Mouse (Mus musculus): ENCODE measurements around the gene Hap1. TPM values are rescaled to one million over a fixed set of nuclear protein-coding genes. Genes with fewer than 3 reads are reported as not detected.
A peak's percentile ranks its signal among the peaks of the same experiment; 100 is the strongest.

Hap1 gene
- polyA plus RNA-seq (2015; fragmentation: Nextera tagmentation; extraction: Ambion mirVana), result 5.6 and 5.8 TPM in 2 replicates

GRCm38 (mm10) chr11:100355972-100356818, at the start of gene Hap1:
Gene Hap1 (minus strand): TSS chr11:100356128.
- H3K27ac ChIP-seq (ENCODE audit: low read length), result no peak within 1 kb of the TSS
- 2% methylated on average over 49 of the region's 49 CpGs for WGBS
- ATAC-seq (replicated peaks; ENCODE audit: extremely low read depth, insufficient read depth, low FRiP score), result peak; percentile 62
- peak within 1 kb of the TSS; percentile 77 for H3K4me3 ChIP-seq (ENCODE audit: low read length)
- H3K9me3 ChIP-seq (replicated peaks; ENCODE audit: control insufficient read depth, low read length), result no peaks in the 10 kb centered on the region
- peaks cover 50% of the 10 kb centered on the region for H3K27me3 ChIP-seq (ENCODE audit: control insufficient read depth, insufficient read depth, low read length)
- peak within 1 kb of the TSS; percentile 98 for H3K4me2 ChIP-seq (ENCODE audit: low read depth, low read length)
- H3K36me3 ChIP-seq (ENCODE audit: control insufficient read depth, insufficient read depth), result no peaks in the 10 kb centered on the region
- peaks cover 14% of the 10 kb centered on the region; the same call in 1 of the 2 replicates for H3K4me1 ChIP-seq (ENCODE audit: control insufficient read depth, insufficient read depth, low read length)
- H3K9ac ChIP-seq (ENCODE audit: low read length), result peak within 1 kb of the TSS; percentile 75

GRCm38 (mm10) chr11:100404456-100405074, 48.6 kb upstream of the Hap1 start:
- WGBS, result 89% methylated on average over 3 of the region's 3 CpGs
- no peaks in the 10 kb centered on the region for H3K27me3 ChIP-seq (ENCODE audit: control insufficient read depth, insufficient read depth, low read length)
- ATAC-seq (replicated peaks; ENCODE audit: extremely low read depth, insufficient read depth, low FRiP score), result no peak
- no peak overlapping the region for H3K4me3 ChIP-seq (ENCODE audit: low read length)
- no peak overlapping the region for H3K4me2 ChIP-seq (ENCODE audit: low read depth, low read length)
- peaks cover 51% of the 10 kb centered on the region for H3K4me1 ChIP-seq (ENCODE audit: control insufficient read depth, insufficient read depth, low read length)
- no peaks in the 10 kb centered on the region for H3K9me3 ChIP-seq (replicated peaks; ENCODE audit: control insufficient read depth, low read length)
- H3K36me3 ChIP-seq (ENCODE audit: control insufficient read depth, insufficient read depth), result peaks cover 5% of the 10 kb centered on the region; the same call in 1 of the 2 replicates
- H3K9ac ChIP-seq (ENCODE audit: low read length), result no peak overlapping the region
- peak overlapping the region; percentile 95 for H3K27ac ChIP-seq (ENCODE audit: low read length)

- Histone ChIP-seq H3K4me2 (ENCODE audit: low read depth, low read length) (peak overlapping the region; percentile 14), H3K9ac (ENCODE audit: low read length) (peak overlapping the region; percentile 9), H3K27ac (ENCODE audit: low read length) (peak overlapping the region; percentile 95), H3K9me3 (replicated peaks; ENCODE audit: control insufficient read depth, low read length) (no peaks in the 10 kb centered on the region), H3K4me3 (ENCODE audit: low read length) (no peak overlapping the region), H3K4me1 (ENCODE audit: control insufficient read depth, insufficient read depth, low read length) (peaks cover 53% of the 10 kb centered on the region), H3K36me3 (ENCODE audit: control insufficient read depth, insufficient read depth) (peaks cover 2% of the 10 kb centered on the region; the same call in 1 of the 2 replicates), H3K27me3 (ENCODE audit: control insufficient read depth, insufficient read depth, low read length) (no peaks in the 10 kb centered on the region)
- ATAC-seq (replicated peaks; ENCODE audit: extremely low read depth, insufficient read depth, low FRiP score), result peak; percentile 52
- WGBS, result 24% methylated on average over 10 of the region's 10 CpGs
Observed at GRCm38 (mm10) chr11:100403445-100404134, 47.7 kb upstream of the Hap1 start.

- ATAC-seq (replicated peaks; ENCODE audit: extremely low read depth, insufficient read depth, low FRiP score), result no peak
- Histone ChIP-seq H3K4me1 (ENCODE audit: control insufficient read depth, insufficient read depth, low read length) (peaks cover 50% of the 10 kb centered on the region), H3K27ac (ENCODE audit: low read length) (peak overlapping the region; percentile 95), H3K4me2 (ENCODE audit: low read depth, low read length) (peak overlapping the region; percentile 34), H3K4me3 (ENCODE audit: low read length) (no peak overlapping the region), H3K9me3 (replicated peaks; ENCODE audit: control insufficient read depth, low read length) (no peaks in the 10 kb centered on the region), H3K36me3 (ENCODE audit: control insufficient read depth, insufficient read depth) (no peaks in the 10 kb centered on the region), H3K27me3 (ENCODE audit: control insufficient read depth, insufficient read depth, low read length) (no peaks in the 10 kb centered on the region), H3K9ac (ENCODE audit: low read length) (peak overlapping the region; percentile 16)
- WGBS, result 39% methylated on average over 2 of the region's 2 CpGs
Observed at GRCm38 (mm10) chr11:100402682-100403081, 46.8 kb upstream of the Hap1 start.

GRCm38 (mm10) chr11:100402240-100402639, 46.3 kb upstream of the Hap1 start:
- WGBS, result 10% methylated on average over 6 of the region's 6 CpGs
- Histone ChIP-seq H3K27me3 (ENCODE audit: control insufficient read depth, insufficient read depth, low read length) (no peaks in the 10 kb centered on the region), H3K9me3 (replicated peaks; ENCODE audit: control insufficient read depth, low read length) (no peaks in the 10 kb centered on the region), H3K4me3 (ENCODE audit: low read length) (peak overlapping the region; percentile 13; the same call in 1 of the 2 replicates), H3K4me2 (ENCODE audit: low read depth, low read length) (peak overlapping the region; percentile 48), H3K4me1 (ENCODE audit: control insufficient read depth, insufficient read depth, low read length) (peaks cover 50% of the 10 kb centered on the region), H3K36me3 (ENCODE audit: control insufficient read depth, insufficient read depth) (no peaks in the 10 kb centered on the region), H3K27ac (ENCODE audit: low read length) (peak overlapping the region; percentile 95), H3K9ac (ENCODE audit: low read length) (peak overlapping the region; percentile 47)
- ATAC-seq (replicated peaks; ENCODE audit: extremely low read depth, insufficient read depth, low FRiP score), result peak; percentile 46

- Histone ChIP-seq H3K36me3 (ENCODE audit: control insufficient read depth, insufficient read depth) (no peaks in the 10 kb centered on the region), H3K4me2 (ENCODE audit: low read depth, low read length) (no peak overlapping the region), H3K4me3 (ENCODE audit: low read length) (no peak overlapping the region), H3K4me1 (ENCODE audit: control insufficient read depth, insufficient read depth, low read length) (peaks cover 55% of the 10 kb centered on the region), H3K9ac (ENCODE audit: low read length) (no peak overlapping the region), H3K9me3 (replicated peaks; ENCODE audit: control insufficient read depth, low read length) (no peaks in the 10 kb centered on the region), H3K27ac (ENCODE audit: low read length) (peak overlapping the region; percentile 95), H3K27me3 (ENCODE audit: control insufficient read depth, insufficient read depth, low read length) (no peaks in the 10 kb centered on the region)
- ATAC-seq (replicated peaks; ENCODE audit: extremely low read depth, insufficient read depth, low FRiP score), result no peak
- WGBS, result 52% methylated on average over 6 of the region's 6 CpGs
Observed at GRCm38 (mm10) chr11:100400842-100401241, 44.9 kb upstream of the Hap1 start.

GRCm38 (mm10) chr11:100399727-100400538, 44.0 kb upstream of the Hap1 start:
- H3K4me1 ChIP-seq (ENCODE audit: control insufficient read depth, insufficient read depth, low read length), result peaks cover 61% of the 10 kb centered on the region
- H3K4me3 ChIP-seq (ENCODE audit: low read length), result no peak overlapping the region
- H3K27me3 ChIP-seq (ENCODE audit: control insufficient read depth, insufficient read depth, low read length), result no peaks in the 10 kb centered on the region
- 69% methylated on average over 12 of the region's 12 CpGs for WGBS
- H3K9ac ChIP-seq (ENCODE audit: low read length), result no peak overlapping the region
- H3K36me3 ChIP-seq (ENCODE audit: control insufficient read depth, insufficient read depth), result no peaks in the 10 kb centered on the region
- H3K9me3 ChIP-seq (replicated peaks; ENCODE audit: control insufficient read depth, low read length), result no peaks in the 10 kb centered on the region
- no peak for ATAC-seq (replicated peaks; ENCODE audit: extremely low read depth, insufficient read depth, low FRiP score)
- H3K4me2 ChIP-seq (ENCODE audit: low read depth, low read length), result no peak overlapping the region
- peak overlapping the region; percentile 53 for H3K27ac ChIP-seq (ENCODE audit: low read length)

- H3K4me1 ChIP-seq (ENCODE audit: control insufficient read depth, insufficient read depth, low read length), result peaks cover 67% of the 10 kb centered on the region
- no peaks in the 10 kb centered on the region for H3K27me3 ChIP-seq (ENCODE audit: control insufficient read depth, insufficient read depth, low read length)
- H3K36me3 ChIP-seq (ENCODE audit: control insufficient read depth, insufficient read depth), result no peaks in the 10 kb centered on the region
- 64% methylated on average over 9 of the region's 9 CpGs for WGBS
- H3K9me3 ChIP-seq (replicated peaks; ENCODE audit: control insufficient read depth, low read length), result no peaks in the 10 kb centered on the region
- H3K27ac ChIP-seq (ENCODE audit: low read length), result 0 out of 2 replicates have a peak overlapping the region, but pooled peaks have one; percentile 17
- no peak for ATAC-seq (replicated peaks; ENCODE audit: extremely low read depth, insufficient read depth, low FRiP score)
- no peak overlapping the region for H3K9ac ChIP-seq (ENCODE audit: low read length)
- no peak overlapping the region for H3K4me2 ChIP-seq (ENCODE audit: low read depth, low read length)
- no peak overlapping the region for H3K4me3 ChIP-seq (ENCODE audit: low read length)
Observed at GRCm38 (mm10) chr11:100399320-100399719, 43.4 kb upstream of the Hap1 start.
